Mouse (Mus musculus) cerebellum, adult 2 months (tissue): ENCODE data around the gene Speg.

Experiments
- CTCF ChIP-seq: fragments of 200-500 bp; IDR thresholded peaks from 2 replicates; pipeline ENCODE4 v1.5.1; 2011; ENCODE audit warnings: low read depth, mild to moderate bottlenecking, control low read depth, low read length, moderate library complexity, borderline replicate concordance; ENCODE audit not compliant: insufficient read depth
- POLR2A ChIP-seq: fragments of 200-500 bp; IDR thresholded peaks from 2 replicates; pipeline ENCODE4 v1.6.1; 2011; ENCODE audit warnings: low read length, control low read depth, borderline replicate concordance; ENCODE audit not compliant: insufficient read depth

- TF ChIP-seq CTCF (no peak), POLR2A (no peak)
These were observed 4.8 kb downstream of the Speg start for GRCm38 (mm10) chr1:75379931-75380330.
